Mouse (Mus musculus): ENCODE measurements around the gene Colq.

DNA sequence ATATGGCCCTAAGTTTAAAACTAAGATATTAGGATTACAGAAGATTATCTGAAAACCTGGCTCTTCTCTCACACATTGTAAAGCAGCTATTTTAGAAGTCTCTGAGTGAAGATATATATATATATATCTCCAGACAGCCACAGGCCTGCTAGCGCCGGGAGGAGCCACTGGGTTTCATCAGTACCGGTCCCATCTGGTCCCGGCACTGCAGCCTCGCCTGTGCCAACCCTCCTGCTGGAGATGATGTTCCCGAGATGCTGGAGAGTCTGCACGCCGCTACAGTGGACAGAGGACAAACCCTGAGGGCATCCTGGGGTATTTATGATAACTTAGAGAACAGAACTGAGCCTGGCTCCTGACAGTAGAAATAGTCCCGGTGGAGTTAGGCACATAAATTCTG, 26.1 kb upstream of the Colq start:
- TF ChIP-seq CTCF (IDR thresholded peaks at IDR 0.05; ENCODE audit: insufficient read depth, low read length) (no peak), POLR2A (IDR thresholded peaks at IDR 0.05; ENCODE audit: borderline replicate concordance, extremely low read depth, low read depth, low read length) (no peak)

All from lung, adult 2 months (tissue).